Mouse (Mus musculus): ENCODE results near the gene Slc46a1.

GRCm38 (mm10) chr11:78431176-78431575, 34.3 kb upstream of the Slc46a1 start:
- no peak for TF ChIP-seq CTCF (conservative IDR thresholded peaks at IDR 0.05 in 1 of 2, IDR thresholded peaks at IDR 0.05 in 1 of 2; ENCODE audit: low read depth in 2 of 2, low read length in 2 of 2)
- TF ChIP-seq MYC (IDR thresholded peaks at IDR 0.05; ENCODE audit: low read depth, low read length): no peak
- no peak for TF ChIP-seq EP300 (IDR thresholded peaks at IDR 0.05; ENCODE audit: low read length)
- TF ChIP-seq MEF2A (IDR thresholded peaks at IDR 0.05; ENCODE audit: borderline replicate concordance, low read depth, low read length): no peak
- no peak for TF ChIP-seq CHD1 (IDR thresholded peaks at IDR 0.05; ENCODE audit: low read depth, low read length)
- TF ChIP-seq ETS1 (conservative IDR thresholded peaks at IDR 0.05; ENCODE audit: low read depth, low read length): no peak

Measured in CH12.LX (cell line).